Mouse (Mus musculus): ENCODE results near the gene Ccdc183.
A peak's percentile ranks its signal among the peaks of the same experiment; 100 is the strongest.

The Ccdc183 gene

GRCm38 (mm10) chr2:25617578-25617977 is at the start of gene Ccdc183:
Ccdc183 (minus strand) TSS chr2:25617678.
- no peak for DNase-seq

GRCm38 (mm10) chr2:25666516-25666915 is 49.0 kb upstream of the Ccdc183 start:
- DNase-seq, result no peak

- DNase-seq, result no peak
Measured at GRCm38 (mm10) chr2:25664125-25664524, 46.6 kb upstream of the Ccdc183 start.

DNA sequence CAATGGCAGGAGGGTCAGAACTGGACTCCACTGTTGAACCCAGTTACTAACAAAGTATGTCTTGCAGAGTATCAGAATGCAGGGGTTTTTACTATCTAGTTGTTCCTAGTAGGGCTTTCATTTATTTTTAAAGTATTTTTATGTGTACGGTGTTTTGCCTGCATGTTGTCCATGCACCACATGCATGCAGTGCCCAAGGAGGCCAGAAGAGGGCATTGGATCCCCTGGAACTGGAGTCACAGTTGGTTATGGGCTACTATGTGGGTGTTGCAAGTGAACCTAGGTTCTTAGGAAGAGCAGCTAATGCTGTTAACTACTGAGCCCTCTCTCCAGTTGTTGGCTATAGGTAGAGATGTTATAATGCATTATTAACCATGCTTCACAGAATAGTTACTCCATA is 46.0 kb upstream of the Ccdc183 start:
- DNase-seq, result peak; percentile 41 to 82

DNA sequence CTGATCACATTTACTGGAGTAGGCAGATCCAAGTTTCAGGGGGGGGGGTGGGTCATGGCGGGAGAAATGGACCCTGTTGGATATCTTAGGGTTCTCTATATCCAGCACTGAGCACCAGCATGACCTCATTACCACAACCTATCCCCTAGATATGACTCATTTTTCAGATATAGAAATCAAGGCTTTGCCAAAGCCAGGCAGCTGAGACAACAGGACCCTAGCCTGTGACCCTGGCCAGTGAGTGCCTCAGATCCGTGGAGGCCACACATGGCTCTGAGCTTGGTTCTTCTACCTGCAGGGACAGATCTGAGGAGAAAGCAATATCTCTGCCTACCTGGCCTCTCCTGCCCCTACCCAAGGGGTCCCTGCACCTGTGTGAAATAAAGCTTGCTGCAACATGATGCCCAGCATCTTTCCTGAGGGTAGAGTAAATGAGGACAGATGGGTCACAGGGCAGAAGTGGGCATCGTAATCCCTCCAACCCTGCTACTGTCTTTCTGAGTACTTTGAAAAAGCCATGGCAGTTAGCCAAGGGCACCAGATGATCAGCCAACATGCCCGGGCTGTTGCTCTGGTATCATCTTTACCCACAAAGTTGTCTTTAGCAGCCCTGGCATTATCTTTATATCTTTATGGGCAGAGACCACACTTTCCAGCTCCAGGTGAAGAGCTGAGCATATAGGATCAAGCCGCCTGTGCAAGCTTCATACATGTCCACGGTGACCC is 43.9 kb upstream of the Ccdc183 start:
- no peak for DNase-seq

DNA sequence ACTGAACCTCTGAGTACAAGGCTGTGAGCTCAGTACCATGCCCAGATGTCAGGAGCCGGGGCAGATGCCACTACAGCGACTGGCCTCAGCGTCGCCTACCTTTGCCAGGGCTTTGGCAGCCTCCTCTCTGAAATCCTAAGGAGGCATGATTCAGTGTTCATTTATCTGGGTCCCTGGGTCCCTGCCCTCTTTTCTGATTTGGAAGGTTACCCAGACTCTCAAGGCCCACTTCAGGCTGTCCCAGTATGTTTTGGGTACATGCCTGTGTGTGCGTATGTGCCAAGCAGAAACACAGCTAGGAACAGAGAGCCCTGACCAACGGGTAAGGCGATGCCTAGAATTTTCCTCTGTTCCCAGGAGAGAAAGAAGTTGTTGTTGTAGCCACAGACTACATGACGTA is 42.8 kb upstream of the Ccdc183 start:
- no peak for DNase-seq

GRCm38 (mm10) chr2:25657652-25658051 is 40.2 kb upstream of the Ccdc183 start, which contains the start of gene Lcn5:
Lcn5 (plus strand) TSS chr2:25657952.
- DNase-seq, result no peak

DNA sequence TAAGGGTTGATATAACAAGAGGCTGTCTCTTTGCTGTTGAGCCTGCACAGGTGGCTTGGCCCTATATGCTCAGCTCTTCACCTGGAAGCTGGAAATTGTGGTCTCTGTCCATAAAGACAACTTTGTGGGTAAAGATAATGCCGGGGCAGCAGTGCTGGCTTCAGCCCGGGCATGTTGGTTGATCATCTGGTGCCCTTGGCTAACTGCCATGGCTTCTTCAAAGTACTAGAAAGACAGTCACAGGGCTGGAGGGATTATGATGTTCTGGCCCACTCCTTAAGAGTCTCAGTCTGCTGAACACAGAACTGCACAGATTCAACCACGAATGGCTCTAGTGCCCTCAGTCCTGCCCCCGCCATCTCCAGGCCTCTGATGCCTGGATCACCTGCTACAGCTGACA is 39.8 kb upstream of the Ccdc183 start:
- DNase-seq, result peak in 1 of 2 experiments; percentile 33

GRCm38 (mm10) chr2:25656691-25657090 is 39.2 kb upstream of the Ccdc183 start:
- no peak for DNase-seq

DNA sequence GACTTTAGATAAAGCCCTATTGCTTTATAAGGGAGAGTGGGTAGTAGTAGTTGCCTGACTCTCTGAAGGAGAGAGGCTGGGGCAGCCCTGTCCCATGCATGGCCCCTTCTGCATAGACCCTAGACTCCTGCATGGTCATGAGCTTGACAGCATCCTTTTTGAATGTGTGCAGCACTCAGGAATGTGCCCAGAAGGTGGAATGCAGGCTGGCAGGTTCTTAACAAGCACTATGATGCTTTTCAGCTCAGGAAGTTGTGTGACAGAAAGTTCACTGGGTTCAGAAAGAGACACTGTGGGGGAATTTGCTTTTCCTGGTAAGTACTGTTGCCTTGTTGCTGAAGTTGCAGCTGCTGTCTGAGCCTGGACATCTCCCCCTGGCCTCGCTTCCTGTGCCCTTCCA is 37.0 kb upstream of the Ccdc183 start:
- DNase-seq, result no peak

GRCm38 (mm10) chr2:25652902-25653301 is 35.4 kb upstream of the Ccdc183 start, which contains the start of gene Lcn8:
Lcn8 (plus strand) TSS chr2:25653120.
- no peak for DNase-seq

DNA sequence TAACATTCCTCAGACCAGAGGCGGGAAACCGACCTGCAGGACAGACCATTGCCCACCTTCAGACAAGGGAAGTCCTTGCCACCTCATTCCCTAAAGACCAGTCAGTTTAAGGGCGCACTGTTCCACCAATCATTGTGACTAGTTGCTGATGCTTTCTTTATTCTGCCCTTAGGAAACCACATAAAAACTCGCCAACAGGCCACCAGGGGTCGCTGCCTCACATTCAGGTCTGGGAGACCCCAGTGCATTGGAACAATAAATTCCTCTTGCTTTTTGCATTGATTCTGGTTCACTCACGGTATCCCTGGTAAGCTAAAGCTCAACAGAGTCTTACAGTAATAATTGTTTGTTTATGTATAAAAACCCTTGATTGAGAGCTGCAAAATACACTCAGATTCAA is 22.4 kb upstream of the Ccdc183 start:
- DNase-seq, result peak in 1 of 2 experiments; percentile 71

GRCm38 (mm10) chr2:25634046-25634445 is 16.6 kb upstream of the Ccdc183 start:
- no peak for DNase-seq

- DNase-seq, result no peak
Measured at GRCm38 (mm10) chr2:25633616-25634015, 16.1 kb upstream of the Ccdc183 start.

- DNase-seq, result peak; percentile 39 to 53
Measured at GRCm38 (mm10) chr2:25628738-25629137, 11.3 kb upstream of the Ccdc183 start.

DNA sequence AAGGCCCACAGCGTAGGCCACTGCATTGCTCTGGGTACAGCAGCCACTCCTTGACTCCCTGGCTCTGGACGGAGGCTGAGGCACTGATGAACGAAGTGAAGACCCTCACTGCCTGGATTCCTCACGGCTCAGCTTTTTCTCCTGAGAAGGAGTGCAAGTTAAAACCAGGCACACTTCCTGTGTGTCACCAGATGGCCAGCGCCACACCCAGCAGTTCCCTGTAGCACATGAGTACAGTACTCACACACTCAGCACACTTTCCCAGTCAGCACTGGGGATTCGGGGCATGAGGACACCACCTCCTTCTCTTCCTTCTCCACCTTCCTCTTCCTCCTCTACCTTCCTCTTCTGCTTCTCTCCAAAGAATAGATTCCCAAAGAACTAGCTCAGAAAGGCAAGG is 10.3 kb upstream of the Ccdc183 start, which contains the start of gene Fcna:
Gene Fcna (minus strand): TSS at position 220 of the 400 bp plus-strand sequence.
- DNase-seq, result no peak

GRCm38 (mm10) chr2:25625986-25626385 is 8.5 kb upstream of the Ccdc183 start:
- no peak for DNase-seq

DNA sequence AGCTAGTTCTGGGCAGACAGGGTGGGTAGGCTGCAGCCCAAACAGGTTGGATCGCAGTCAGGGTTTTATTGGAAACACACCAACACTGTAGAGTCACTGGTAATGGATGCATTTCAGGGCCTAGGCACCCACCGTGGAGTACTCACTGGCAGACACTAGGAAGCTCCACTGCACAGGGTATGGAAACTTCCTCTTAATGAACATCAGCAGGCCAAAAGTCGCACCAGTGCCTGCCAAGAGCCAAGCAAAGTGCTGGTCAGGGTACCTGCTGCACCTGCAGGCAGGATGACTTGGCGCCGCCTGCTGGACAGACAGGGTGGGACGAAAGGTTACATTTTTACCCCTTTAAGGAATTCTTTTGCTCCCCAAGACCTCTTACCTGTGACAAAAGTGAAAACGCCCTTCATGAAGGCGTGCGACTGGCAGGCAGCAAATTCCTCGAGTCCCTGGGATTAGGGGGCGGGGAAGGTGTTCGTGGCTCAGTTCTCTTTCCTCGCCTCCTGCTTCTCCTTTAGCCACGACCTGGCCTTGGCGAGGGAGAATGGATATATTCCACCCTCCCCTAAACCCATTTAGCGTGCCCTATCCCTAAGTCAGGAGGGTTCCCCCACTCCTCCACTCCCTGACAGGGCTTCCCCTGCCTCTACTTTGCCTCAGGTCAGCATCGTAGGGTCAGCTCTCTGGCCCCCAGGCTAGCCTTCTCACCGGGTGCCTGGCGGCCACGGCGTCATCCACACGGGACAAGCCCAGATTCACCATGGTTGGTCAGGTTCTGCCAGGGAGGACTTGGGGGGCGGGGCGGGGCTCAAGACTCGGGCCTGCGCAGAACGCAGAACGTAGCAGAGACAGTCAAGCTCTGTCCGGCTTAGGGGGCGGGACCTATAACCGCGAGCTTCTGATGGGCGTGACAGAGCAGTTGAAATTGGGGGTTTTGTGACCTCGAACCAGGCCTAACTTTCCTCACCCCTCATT is 4.0 kb upstream of the Ccdc183 start, which contains the start of gene Tmem141:
Gene Tmem141 (minus strand): TSS at position 777 of the 972 bp plus-strand sequence.
- peak; percentile 95 to 97 for DNase-seq

- no peak for DNase-seq
Measured at GRCm38 (mm10) chr2:25620852-25621228, 3.4 kb upstream of the Ccdc183 start.

GRCm38 (mm10) chr2:25620386-25620785 is 2.9 kb upstream of the Ccdc183 start:
- no peak for DNase-seq

DNA sequence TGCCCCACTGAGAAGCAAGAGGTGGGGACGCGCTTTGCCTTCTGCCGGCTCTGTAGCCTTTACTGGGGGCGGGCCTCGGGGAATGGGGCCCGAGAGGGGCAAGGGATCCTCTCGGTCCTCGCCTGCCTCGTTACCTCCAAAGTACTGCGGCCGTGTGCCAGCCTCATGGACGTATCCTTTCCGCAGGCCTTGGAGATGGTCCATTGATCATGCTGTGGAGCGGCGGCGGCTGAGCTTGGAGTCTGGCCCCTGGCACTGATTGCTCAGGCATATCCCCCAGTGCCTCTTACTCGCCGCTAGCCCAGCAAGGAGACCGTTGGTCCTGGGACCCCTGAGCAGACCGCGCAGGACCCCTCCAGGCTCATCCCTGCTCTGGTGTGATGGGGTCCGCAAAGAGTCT is 1.1 kb downstream of the Ccdc183 start:
- peak in 1 of 2 experiments; percentile 15 for DNase-seq

DNA sequence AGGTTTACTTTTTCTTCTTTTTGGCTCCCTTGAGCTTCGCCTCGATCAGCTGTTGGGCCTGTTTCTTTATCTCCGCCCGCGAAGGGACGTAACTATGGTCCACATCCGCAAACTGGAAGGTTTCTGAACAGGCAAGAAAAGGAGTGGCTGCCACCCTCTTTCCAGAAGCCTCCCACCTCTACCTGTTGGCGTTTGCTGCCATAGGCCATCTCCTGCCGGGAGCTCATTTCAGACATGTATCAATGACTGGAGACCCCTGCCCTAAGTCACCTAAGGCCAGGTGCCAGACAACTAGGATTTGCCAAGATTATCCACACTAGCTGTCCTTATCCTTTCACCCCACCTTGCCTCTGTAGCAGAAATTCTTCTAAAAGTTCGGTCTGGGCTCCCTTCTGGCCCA is 8.8 kb downstream of the Ccdc183 start:
- no peak for DNase-seq

All from kidney, postnatal 36 days (tissue).